Mouse (Mus musculus) stomach, postnatal 0 days (tissue): Measurements from ENCODE around the gene Dennd2d.

Experiments
- CTCF ChIP-seq: IDR thresholded peaks from 2 replicates; pipeline ENCODE4 v1.5.1; 2016; ENCODE audit warnings: antibody characterized with exemption, low read depth, mild to moderate bottlenecking, moderate library complexity
- EP300 ChIP-seq: optimal IDR thresholded peaks from 2 replicates; pipeline ENCODE3; 2016; ENCODE audit warnings: antibody characterized with exemption

DNA sequence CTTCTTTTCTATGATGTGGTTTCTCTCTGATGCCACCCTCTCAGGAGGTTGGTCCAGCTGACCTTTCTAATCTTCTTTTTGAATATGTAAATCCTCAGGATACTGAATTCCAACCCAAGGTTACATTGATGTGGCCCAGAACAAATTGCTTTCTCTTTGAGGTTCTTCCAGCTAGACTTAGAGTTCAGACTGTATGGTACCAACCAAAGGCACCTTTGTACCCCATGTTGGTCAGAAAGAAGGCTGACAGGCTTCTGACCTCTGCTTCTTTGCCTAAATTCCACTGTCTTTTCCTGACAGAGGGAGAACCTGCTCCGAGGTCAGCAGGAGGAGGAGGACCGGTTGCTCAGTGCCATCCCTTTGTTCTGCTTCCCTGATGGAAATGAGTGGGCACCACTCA lies 5.3 kb downstream of the Dennd2d start:
- TF ChIP-seq CTCF = no peak
- TF ChIP-seq EP300 = no peak
